ENCODE assay signal across 8 mouse cellular contexts in the genomic region with DNA sequence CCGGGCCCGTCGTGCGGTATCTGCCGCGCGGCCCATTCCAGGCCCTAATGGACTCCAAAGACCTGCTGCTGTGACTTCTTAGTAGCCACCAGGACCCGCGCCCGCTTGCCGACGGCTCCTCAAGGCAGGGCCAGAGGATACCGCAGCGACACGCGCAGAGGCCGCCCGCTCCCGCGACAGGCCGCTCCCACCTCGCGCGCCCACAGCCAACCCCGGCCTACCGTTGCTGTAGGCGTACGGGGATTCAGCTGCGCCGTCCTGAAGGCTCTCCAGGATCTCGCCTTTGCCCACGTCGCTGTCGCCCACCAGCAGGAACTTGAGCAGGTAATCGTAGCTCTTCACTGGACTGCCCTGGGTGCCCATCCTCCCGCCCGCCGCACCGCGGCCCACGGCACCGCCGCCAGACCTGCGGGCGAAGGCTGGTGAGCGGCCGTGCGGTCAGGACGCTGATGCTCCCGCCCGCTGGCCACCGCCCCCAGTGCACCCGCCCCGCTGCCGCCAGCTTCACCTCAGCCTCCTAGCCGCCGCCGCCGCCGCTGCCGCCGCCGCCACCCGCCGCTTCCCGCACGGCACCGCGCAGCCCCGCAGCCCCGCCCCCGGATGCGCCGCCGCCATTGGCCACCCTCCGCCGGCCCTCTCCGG. TPM values are rescaled to one million over a fixed set of nuclear protein-coding genes. Genes with fewer than 3 reads are reported as not detected.
DNase-seq lines count a peak whose midpoint lies in the region; ATAC-seq and TF ChIP-seq lines count a peak whose summit lies in the region.

Gene Rab40c, minus strand, starts transcription at position 584 of the 642 bp plus-strand sequence.

- TF ChIP-seq CTCF in E14TG2a.4 (conservative IDR thresholded peaks at IDR 0.05; ENCODE audit: low read length): no peak
- TF ChIP-seq CTCF in left cerebral cortex, adult 2 months (IDR thresholded peaks at IDR 0.05): no peak; the same call in 1 of the 2 replicates

- DNase-seq in frontal cortex, adult 2 months (ENCODE audit: extremely low spot score in 1 of 2, low spot score in 1 of 2): peak in 1 of 2 experiments; percentile 64
- peak; percentile 41 for DNase-seq in embryonic facial prominence, embryonic 11.5 days (ENCODE audit: low spot score)
- DNase-seq in left cerebral cortex, adult 2 months (ENCODE audit: extremely low spot score in 1 of 2, low spot score in 2 of 2): no peak
- peak; percentile 77 for DNase-seq in testis, postnatal 14 days (ENCODE audit: low spot score)

- H3K4me1 ChIP-seq in E14TG2a.4 (replicated peaks; ENCODE audit: low read depth, low read length): peaks cover 37% of the 10 kb centered on the region
- H3K4me1 ChIP-seq in embryonic facial prominence, embryonic 11.5 days (ENCODE audit: control insufficient read depth, insufficient read depth, low read length): peaks cover 4% of the 10 kb centered on the region
- H3K4me1 ChIP-seq in heart, embryonic 15.5 days (replicated peaks): peaks cover 33% of the 10 kb centered on the region

- no peaks in the 10 kb centered on the region for H3K27me3 ChIP-seq in E14TG2a.4 (ENCODE audit: insufficient read depth, low read length)
- H3K27me3 ChIP-seq in embryonic facial prominence, embryonic 11.5 days (ENCODE audit: control insufficient read depth, insufficient read depth, low read length): no peaks in the 10 kb centered on the region
- H3K27me3 ChIP-seq in heart, embryonic 15.5 days: no peaks in the 10 kb centered on the region

- H3K9ac ChIP-seq in embryonic facial prominence, embryonic 11.5 days (replicated peaks; ENCODE audit: low read length): peak within 1 kb of the TSS; percentile 81
- H3K9ac ChIP-seq in heart, embryonic 15.5 days: peak within 1 kb of the TSS; percentile 84

- under 1% methylated on average over 64 of the region's 78 CpGs for WGBS in embryonic facial prominence, embryonic 11.5 days
- 0% methylated on average over 59 of the region's 78 CpGs for WGBS in heart, embryonic 15.5 days
- under 1% methylated on average over 73 of the region's 78 CpGs for WGBS in macrophage (ENCODE audit: missing documents)

- H3K4me2 ChIP-seq in embryonic facial prominence, embryonic 11.5 days (ENCODE audit: low read depth, low read length): peak within 1 kb of the TSS; percentile 85
- peak within 1 kb of the TSS; percentile 93 for H3K4me2 ChIP-seq in heart, embryonic 15.5 days

- ATAC-seq in frontal cortex, adult (ENCODE audit: low TSS enrichment): no peak
- ATAC-seq in embryonic facial prominence, embryonic 11.5 days (replicated peaks; ENCODE audit: insufficient number of reproducible peaks, low FRiP score, low TSS enrichment, low read depth): no peak
- ATAC-seq in heart, embryonic 15.5 days (replicated peaks; ENCODE audit: insufficient number of reproducible peaks, insufficient read depth, low FRiP score, low read depth): no peak

- H3K36me3 ChIP-seq in E14TG2a.4 (ENCODE audit: insufficient read depth, low read length) (peaks cover 32% of the 10 kb centered on the region), macrophage (ENCODE audit: inconsistent target) (no peaks in the 10 kb centered on the region; the same call in 1 of the 2 replicates)
- H3K36me3 ChIP-seq in embryonic facial prominence, embryonic 11.5 days (replicated peaks; ENCODE audit: control insufficient read depth, insufficient read depth, low read depth, low read length): no peaks in the 10 kb centered on the region; the same call in 1 of the 2 replicates
- H3K36me3 ChIP-seq in heart, embryonic 15.5 days: no peaks in the 10 kb centered on the region

- intact Hi-C loops in left cerebral cortex, adult 2 months (cut with DNase I): loop anchor here (2.0 to 5.0 kb wide), 2 partner anchors 42 to 66 kb away; partner anchors contain the start of genes Capn15 and Mettl26

- H3K79me2 ChIP-seq in macrophage (ENCODE audit: inconsistent target): peaks cover 51% of the 10 kb centered on the region

- H3K27ac ChIP-seq in embryonic facial prominence, embryonic 11.5 days (replicated peaks; ENCODE audit: low read depth, low read length): peak within 1 kb of the TSS; percentile 59
- H3K27ac ChIP-seq in heart, embryonic 15.5 days: peak within 1 kb of the TSS; percentile 99
- peak within 1 kb of the TSS; percentile 94 for H3K27ac ChIP-seq in left cerebral cortex, adult 2 months
- peak within 1 kb of the TSS; percentile 93 for H3K27ac ChIP-seq in macrophage

- H3K9me3 ChIP-seq in E14TG2a.4 (ENCODE audit: low read length): no peaks in the 10 kb centered on the region
- no peaks in the 10 kb centered on the region for H3K9me3 ChIP-seq in embryonic facial prominence, embryonic 11.5 days (replicated peaks; ENCODE audit: control insufficient read depth, low read length)
- no peaks in the 10 kb centered on the region for H3K9me3 ChIP-seq in heart, embryonic 15.5 days (replicated peaks)

- H3K4me3 ChIP-seq in E14TG2a.4 (replicated peaks; ENCODE audit: low read length) (peak within 1 kb of the TSS; percentile 98), macrophage (ENCODE audit: inconsistent target) (peak within 1 kb of the TSS; percentile 76)
- peak within 1 kb of the TSS; percentile 99 for H3K4me3 ChIP-seq in embryonic facial prominence, embryonic 11.5 days (ENCODE audit: low read depth, low read length)
- H3K4me3 ChIP-seq in heart, embryonic 15.5 days: peak within 1 kb of the TSS; percentile 81
- peak within 1 kb of the TSS; percentile 97 for H3K4me3 ChIP-seq in left cerebral cortex, adult 2 months

RNA-seq across cellular contexts. Expression of gene Rab40c, which starts in this region (rescaled TPM):
- polyA plus RNA-seq in frontal cortex, adult 2 months (2012; rRNA removed): 63.6 and 75.2 TPM in 2 replicates
- 17.6 and 18.7 TPM in 2 replicates for polyA plus RNA-seq in embryonic facial prominence, embryonic 11.5 days (2014; fragmentation: Nextera tagmentation; extraction: Ambion mirVana)
- 12.1 and 18.0 TPM in 2 replicates for polyA plus RNA-seq in heart, embryonic 15.5 days (2015; fragmentation: Nextera tagmentation; extraction: Ambion mirVana)
- 10 to 100 TPM; 46.4 to 47.2 TPM for total RNA-seq in left cerebral cortex, adult 2 months (2021)
- 10 to 100 TPM in 19 of 26 experiments, 1 to 10 TPM in 7; 3.7 to 49.3 (median 19.0) TPM for total RNA-seq in macrophage (2018; cell fraction: chromatin; rRNA removed)
- 10 to 100 TPM in 20 of 26 experiments, 1 to 10 TPM in 6; 2.9 to 29.4 (median 21.0) TPM for total RNA-seq in macrophage (2018; cell fraction: cytosol; rRNA removed)
- 10 to 100 TPM in 18 of 26 experiments, 1 to 10 TPM in 8; 3.9 to 51.0 (median 18.0) TPM for total RNA-seq in macrophage (2018; cell fraction: nucleus; rRNA removed)
- 13.7 to 21.8 TPM (median 16.8 TPM) in 3 replicates for polyA plus RNA-seq in macrophage (2018)

Comparison
In these comparisons a context has a peak if more than half of its experiments do, and no peak if none do; other contexts are left out.
1. DNase-seq: peak in embryonic facial prominence, embryonic 11.5 days (single experiment) and testis, postnatal 14 days (single experiment); none in left cerebral cortex, adult 2 months (0 of 2).
2. Peak in every context shown above with its lines, with median percentiles within 50 percentile points of each other: H3K4me3 ChIP-seq and H3K27ac ChIP-seq.